Mouse (Mus musculus) bone marrow, adult 2 months (tissue): ENCODE measurements around the gene Ercc6l2.

Source experiments
- CTCF ChIP-seq: fragments of 200-500 bp; IDR thresholded peaks from 2 replicates; pipeline ENCODE4 v1.5.1; 2011; ENCODE audit warnings: low read length, control low read depth; ENCODE audit not compliant: control insufficient read depth, insufficient read depth
- POLR2A ChIP-seq: fragments of 200-500 bp; IDR thresholded peaks from 2 replicates; pipeline ENCODE4 v1.6.1; 2011; ENCODE audit warnings: low read depth, mild to moderate bottlenecking, control low read depth, low read length, borderline replicate concordance; ENCODE audit not compliant: control insufficient read depth

DNA sequence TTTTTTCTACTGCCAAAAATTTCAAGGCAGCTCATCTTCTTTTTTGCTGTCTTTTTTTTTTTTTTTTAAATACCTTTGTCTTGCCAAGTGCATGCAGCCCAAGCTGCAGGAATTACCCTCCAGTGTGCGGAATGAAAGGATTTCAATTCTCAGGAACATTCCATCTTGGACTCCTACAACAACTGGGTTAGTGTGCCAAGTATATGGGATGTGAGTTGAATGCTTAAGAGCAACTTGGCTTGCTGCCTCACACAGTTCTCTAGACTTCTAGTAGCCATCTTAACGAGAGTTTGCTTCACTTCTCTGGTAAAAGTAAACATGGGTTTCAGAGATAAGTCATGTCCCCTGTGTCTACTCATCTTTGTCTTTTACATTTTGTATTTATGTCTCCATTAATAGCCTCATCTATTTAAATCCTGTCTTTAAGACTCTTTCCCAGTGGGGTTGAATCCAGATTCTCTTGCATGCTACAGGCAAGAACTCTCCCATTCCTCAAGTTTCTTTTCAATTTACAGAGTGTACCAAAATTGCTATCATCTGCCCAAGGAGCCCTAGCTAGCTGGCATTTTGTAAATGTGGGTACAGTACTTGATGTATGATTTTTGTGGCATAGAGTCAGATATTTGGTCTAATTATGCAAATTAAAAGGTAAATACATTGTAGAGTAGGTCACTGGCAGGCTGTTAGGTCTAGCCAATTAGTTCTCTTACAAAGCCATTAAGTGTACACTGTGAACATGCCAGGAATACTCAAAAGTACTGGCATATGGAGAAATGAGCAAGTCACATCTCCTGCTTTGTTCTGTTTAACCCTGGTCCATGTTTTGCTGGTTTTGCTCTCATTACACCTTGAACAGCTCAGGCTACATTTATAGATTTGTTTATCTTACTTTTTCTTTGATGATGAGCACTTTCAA is 35.4 kb upstream of the Ercc6l2 start:
- no peak for TF ChIP-seq POLR2A
- no peak for TF ChIP-seq CTCF
